Mouse (Mus musculus): ENCODE results near the gene Tnfsf10.

DNA sequence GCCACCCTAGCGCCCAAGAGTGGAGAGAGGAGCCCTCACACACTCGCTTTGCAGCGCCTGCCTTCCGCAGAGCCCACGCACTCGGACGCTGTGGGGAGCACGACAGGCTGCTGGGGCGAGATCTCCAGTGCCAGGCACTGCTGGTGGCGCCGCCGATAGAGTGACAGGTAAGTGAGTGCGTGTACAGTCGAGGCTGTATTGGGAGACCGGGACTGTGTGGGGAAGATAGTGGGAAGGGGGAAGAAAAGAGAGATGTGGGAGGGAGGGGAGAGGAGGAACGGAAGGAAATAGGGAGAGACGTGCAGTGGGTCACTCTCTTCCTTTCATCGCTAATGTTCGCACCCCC is 54.4 kb downstream of the Tnfsf10 start, which contains the start of gene Ghsr:
- TF ChIP-seq CTCF (IDR thresholded peaks at IDR 0.05; ENCODE audit: borderline replicate concordance, extremely low read depth, insufficient read depth, insufficient read length) (no peak), POLR2A (IDR thresholded peaks at IDR 0.05; ENCODE audit: borderline replicate concordance, extremely low read depth, insufficient read depth, insufficient read length, poor library complexity, severe bottlenecking) (no peak)
